Mouse (Mus musculus) megakaryocyte, embryonic 14.5 days (primary cell): ENCODE results near the gene Cxcl2. TPM values are rescaled to one million over a fixed set of nuclear protein-coding genes. Genes with fewer than 3 reads are reported as not detected.

Experiments used
- H3K27me3 ChIP-seq: replicated peaks from 2 replicates; pipeline ENCODE3; 2012; ENCODE audit warnings: inconsistent platforms
- H3K36me3 ChIP-seq: replicated peaks from 2 replicates; pipeline ENCODE3; 2012; ENCODE audit warnings: low read length, inconsistent platforms, mixed read lengths
- H3K4me1 ChIP-seq: 2 replicates; pipeline ENCODE4 v1.6.1; 2012; ENCODE audit warnings: inconsistent platforms
- H3K4me3 ChIP-seq: replicated peaks from 2 replicates; pipeline ENCODE3; 2012; ENCODE audit warnings: moderate library complexity, mild to moderate bottlenecking, inconsistent platforms
- H3K9me3 ChIP-seq: 2 replicates; pipeline ENCODE4 v1.6.1; 2012; ENCODE audit warnings: inconsistent platforms
- FLI1 ChIP-seq: IDR thresholded peaks from 2 replicates; pipeline ENCODE4 v1.6.1; 2012; ENCODE audit warnings: low read length, inconsistent platforms, mixed read lengths
- GATA1 ChIP-seq: IDR thresholded peaks from 3 replicates; pipeline ENCODE4 v1.6.1; 2012; ENCODE audit warnings: mixed read lengths, low read length, inconsistent platforms, borderline replicate concordance
- polyA plus RNA-seq: library from polyadenylated mRNA; stranded (reverse); fragments of >175 nt; gene quantifications from 2 replicates; pipeline ENCODE4 v1.2.3, GENCODE M21; 2012; ENCODE audit warnings: low replicate concordance; ENCODE audit not compliant: insufficient read depth

The Cxcl2 gene
- polyA plus RNA-seq, 1 experiment = 32.2 TPM

DNA sequence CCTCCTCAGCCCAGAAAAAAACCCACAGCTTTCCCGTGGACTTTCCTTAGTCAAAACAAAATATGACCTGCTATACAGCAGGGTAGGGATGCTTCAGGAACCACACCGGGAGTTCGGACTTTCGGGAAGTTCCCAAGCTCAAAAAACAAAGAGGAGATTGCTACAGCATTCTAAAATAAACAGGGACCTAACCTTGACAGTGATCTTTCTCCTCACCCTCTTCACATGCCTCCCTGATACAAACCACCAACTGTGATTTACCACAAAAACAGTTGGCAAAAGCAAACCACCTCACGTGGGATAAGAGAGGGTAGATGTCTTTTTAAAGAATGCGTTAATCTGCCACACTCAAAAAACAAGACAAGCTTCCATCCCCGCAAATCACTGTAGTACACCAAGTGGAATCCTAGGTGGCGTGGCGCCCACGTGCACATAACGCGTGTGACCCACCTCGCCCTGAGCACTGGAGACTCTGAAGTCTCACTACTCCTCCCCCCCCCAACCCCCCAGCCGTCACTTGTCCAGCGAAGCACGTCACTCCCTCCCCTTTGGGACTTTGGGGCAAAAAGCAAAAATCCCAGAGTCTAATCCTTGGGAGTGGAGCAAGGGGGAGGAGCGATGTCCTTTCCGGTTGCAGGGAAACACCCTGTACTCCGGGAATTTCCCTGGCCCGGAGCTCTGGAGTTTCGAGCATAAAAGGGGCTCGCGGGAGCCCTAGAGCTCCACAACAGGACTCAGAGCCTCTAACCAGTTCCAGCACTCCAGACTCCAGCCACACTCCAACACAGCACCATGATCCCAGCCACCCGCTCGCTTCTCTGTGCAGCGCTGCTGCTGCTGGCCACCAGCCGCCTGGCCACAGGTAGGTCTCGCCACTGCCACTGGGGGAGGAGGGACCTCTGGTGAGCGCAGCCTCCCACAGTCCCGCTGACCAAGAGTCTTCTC, 12.9 kb upstream of the Cxcl2 start, which contains the start of gene Cxcl1:
Gene Cxcl1, plus strand, starts transcription at position 723 of the 945 bp plus-strand sequence.
- Histone ChIP-seq H3K4me1 (peaks cover 22% of the 10 kb centered on the region), H3K36me3 (no peaks in the 10 kb centered on the region), H3K4me3 (peak within 1 kb of the TSS; percentile 88), H3K27me3 (peaks cover 29% of the 10 kb centered on the region), H3K9me3 (no peaks in the 10 kb centered on the region)
- TF ChIP-seq GATA1 = no peak
- TF ChIP-seq FLI1 = no peak

DNA sequence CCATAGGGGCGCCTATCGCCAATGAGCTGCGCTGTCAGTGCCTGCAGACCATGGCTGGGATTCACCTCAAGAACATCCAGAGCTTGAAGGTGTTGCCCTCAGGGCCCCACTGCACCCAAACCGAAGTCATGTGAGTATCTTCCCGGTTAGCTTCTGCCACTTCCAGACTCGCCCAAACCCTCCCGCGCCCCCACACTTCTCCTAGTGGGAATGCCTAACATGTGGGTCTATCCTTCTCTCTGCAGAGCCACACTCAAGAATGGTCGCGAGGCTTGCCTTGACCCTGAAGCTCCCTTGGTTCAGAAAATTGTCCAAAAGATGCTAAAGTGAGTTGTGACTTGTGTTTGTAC, 12.2 kb upstream of the Cxcl2 start:
- Histone ChIP-seq H3K4me1 (peaks cover 15% of the 10 kb centered on the region), H3K4me3 (peak overlapping the region; percentile 88)
- TF ChIP-seq GATA1 = no peak
- TF ChIP-seq FLI1 = no peak

DNA sequence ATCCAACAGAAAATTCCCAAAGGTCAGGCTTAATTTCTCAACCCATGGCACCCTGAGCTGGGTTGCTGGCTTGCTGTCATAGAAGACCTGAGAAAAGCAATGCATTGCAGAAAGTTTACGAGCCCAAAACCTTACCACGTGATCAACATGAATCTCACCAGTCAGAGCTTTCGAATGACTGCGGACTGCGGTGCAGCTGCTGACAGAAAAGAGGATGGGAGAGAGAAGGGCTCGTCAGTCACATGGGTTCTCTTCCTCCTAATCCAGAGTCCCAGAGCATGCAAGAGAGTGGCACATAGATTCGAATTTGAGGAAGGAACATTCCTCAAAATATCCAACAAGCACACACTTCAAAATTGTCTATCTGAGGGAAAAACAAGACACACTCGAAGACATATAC, 9.4 kb upstream of the Cxcl2 start:
- Histone ChIP-seq H3K9me3 (no peaks in the 10 kb centered on the region), H3K36me3 (no peaks in the 10 kb centered on the region), H3K27me3 (peaks cover 25% of the 10 kb centered on the region), H3K4me1 (peaks cover 18% of the 10 kb centered on the region), H3K4me3 (no peak overlapping the region)
- no peak for TF ChIP-seq FLI1
- no peak for TF ChIP-seq GATA1

More for the DNA sequence above, 12.2 kb upstream of the Cxcl2 start:
- Histone ChIP-seq H3K36me3 (no peaks in the 10 kb centered on the region), H3K9me3 (no peaks in the 10 kb centered on the region), H3K27me3 (peaks cover 29% of the 10 kb centered on the region)

DNA sequence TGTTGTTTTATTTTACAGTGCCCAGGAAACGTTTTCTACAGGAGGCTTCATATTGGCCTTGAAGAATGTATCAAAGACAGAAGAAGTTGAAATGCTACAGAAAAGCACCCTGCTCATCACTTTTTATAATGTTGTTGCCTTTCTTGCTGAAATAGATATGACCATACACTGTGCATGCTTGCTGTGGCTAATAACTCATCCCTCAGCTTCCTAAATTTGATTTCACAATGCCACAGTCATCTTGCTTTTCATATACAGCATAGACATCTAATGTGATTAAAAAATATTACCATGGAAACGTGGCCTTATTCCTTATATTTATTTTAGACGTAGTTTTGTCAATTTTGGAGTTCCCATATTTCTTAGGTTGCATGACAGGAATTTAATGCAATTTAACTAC, 6.2 kb upstream of the Cxcl2 start:
- TF ChIP-seq GATA1 = no peak
- Histone ChIP-seq H3K27me3 (peaks cover 2% of the 10 kb centered on the region), H3K4me1 (peaks cover 25% of the 10 kb centered on the region), H3K36me3 (no peaks in the 10 kb centered on the region), H3K4me3 (no peak overlapping the region), H3K9me3 (no peaks in the 10 kb centered on the region)

DNA sequence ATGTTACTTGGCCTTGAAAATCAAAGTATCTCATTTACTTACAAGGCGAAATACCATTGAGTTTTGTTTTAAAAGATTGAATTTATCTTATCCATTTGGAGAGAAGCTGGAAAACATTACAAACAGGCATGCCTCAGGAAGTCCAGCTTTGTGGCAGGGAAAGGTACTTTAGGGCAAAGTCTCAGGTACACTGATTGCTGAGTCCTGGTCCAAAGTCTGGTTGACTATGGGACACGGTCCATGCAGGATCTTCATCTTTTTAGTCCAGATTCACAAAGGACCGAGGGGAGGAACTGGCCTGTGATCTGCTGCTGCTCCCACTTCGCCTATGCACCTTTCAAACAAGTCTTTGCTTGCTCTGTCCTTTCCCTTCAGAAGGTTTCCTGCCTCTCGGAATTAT, 4.4 kb upstream of the Cxcl2 start:
- Histone ChIP-seq H3K4me3 (no peak overlapping the region), H3K9me3 (no peaks in the 10 kb centered on the region), H3K4me1 (peaks cover 43% of the 10 kb centered on the region), H3K36me3 (no peaks in the 10 kb centered on the region), H3K27me3 (peaks cover 6% of the 10 kb centered on the region)
- TF ChIP-seq GATA1 = no peak
- TF ChIP-seq FLI1 = no peak

DNA sequence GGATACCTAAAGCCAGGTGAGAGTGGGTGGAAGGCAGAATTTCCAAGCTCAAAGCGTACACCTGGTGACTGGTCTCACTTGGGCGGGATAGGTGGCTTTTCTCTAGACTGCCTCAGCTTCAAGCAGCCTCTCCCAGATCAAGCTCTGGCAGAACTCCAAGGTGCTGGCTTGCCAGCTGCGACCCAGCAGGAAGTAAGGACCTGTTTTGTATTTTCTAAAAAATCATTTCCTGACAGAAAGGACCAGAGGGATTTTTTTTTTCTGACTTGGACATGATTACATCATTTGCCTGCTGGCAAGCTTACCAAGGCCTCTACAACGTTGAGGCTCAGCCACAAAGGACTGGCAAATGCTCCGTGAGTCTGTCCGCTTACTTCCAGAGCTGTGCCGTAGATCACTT, 3.5 kb upstream of the Cxcl2 start:
- H3K4me1 ChIP-seq = peaks cover 43% of the 10 kb centered on the region
- no peak for TF ChIP-seq FLI1
- TF ChIP-seq GATA1 = no peak
- no peaks in the 10 kb centered on the region for H3K36me3 ChIP-seq

DNA sequence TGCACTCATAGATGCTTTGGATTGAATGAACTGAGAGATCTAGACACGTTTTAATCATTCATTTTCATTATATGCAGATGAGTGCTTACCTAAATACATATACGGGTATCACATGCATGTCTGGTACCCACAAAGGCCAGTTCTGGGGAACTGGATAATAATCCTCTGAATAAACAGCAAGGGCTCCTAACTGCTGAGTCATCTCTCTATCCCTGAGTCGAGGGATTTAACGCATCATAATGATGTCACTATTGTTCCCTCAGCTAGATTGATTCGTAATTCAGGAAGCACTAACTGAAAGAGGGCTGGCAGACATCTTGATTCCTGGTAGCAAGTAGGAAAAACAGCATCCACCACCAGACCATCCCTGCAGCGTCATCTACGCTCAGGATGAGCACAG, 3.0 kb upstream of the Cxcl2 start:
- Histone ChIP-seq H3K9me3 (no peaks in the 10 kb centered on the region), H3K27me3 (peaks cover 9% of the 10 kb centered on the region), H3K36me3 (no peaks in the 10 kb centered on the region), H3K4me3 (no peak overlapping the region), H3K4me1 (peaks cover 43% of the 10 kb centered on the region)
- TF ChIP-seq GATA1 = no peak
- no peak for TF ChIP-seq FLI1

More for the DNA sequence above, 3.5 kb upstream of the Cxcl2 start:
- H3K27me3 ChIP-seq = peaks cover 9% of the 10 kb centered on the region
- H3K4me3 ChIP-seq = no peak overlapping the region
- H3K9me3 ChIP-seq = no peaks in the 10 kb centered on the region

DNA sequence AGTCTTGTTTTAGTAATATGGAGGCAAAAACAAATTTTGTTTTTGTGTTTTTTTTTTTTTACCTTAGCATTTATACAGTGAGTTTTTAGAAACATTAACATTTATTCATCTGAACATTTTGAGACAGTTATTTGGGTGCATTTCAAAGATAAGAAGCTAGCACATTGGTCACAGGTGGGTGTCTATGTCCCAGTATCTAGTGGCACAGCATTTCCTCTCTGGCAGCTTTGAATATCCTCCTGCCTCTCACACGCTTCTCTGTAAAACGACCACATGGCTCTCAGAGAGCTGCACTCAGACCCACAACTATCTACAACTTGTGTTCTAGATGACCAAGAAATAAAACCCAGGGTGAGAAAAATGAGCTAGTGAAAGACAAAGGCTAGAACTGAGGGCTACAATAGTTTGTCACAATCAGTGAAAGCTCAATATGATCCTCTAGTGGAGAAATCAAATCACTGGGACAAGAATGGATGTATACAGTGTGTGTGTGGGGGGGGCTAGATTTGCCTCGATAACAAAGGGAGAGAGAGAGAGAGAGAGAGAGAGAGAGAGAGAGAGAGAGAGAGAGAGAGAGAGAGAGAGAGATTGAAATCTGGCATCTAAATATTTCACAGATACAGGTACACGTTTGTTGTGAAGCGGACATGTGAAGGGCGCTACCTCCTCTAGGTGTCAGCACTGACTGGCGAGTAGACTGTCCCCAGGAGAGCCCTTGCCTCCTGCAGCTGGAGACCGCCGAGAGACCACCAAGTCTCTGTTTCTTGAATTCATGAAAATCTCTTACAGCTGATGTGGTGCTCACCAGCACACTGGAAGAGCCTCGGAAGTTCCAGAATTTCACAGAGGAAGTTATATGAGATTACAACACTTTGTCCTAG, 1.1 kb upstream of the Cxcl2 start:
- Histone ChIP-seq H3K4me1 (peaks cover 40% of the 10 kb centered on the region), H3K4me3 (peak overlapping the region; percentile 88), H3K9me3 (no peaks in the 10 kb centered on the region), H3K27me3 (peaks cover 9% of the 10 kb centered on the region), H3K36me3 (no peaks in the 10 kb centered on the region)
- TF ChIP-seq GATA1 = no peak

DNA sequence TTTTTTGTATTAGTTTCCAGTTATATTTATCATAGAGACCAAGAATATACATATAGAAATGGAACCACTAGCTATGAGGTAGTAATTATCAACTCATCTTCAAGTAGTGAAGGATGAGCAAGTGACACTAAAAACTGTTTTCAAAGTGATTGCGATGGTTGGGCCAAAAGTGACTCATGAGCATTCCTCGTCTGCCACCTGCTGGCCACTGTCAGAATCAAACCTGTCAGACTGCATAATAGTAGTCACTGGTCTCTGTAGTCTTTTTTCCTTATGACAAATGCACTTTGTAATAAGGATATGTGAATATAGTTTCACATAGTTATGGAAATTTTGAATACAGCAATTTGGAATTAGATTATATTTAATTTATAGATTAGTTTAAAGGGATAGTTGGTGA, 5.3 kb downstream of the Cxcl2 start:
- TF ChIP-seq GATA1 (no peak), FLI1 (no peak)

DNA sequence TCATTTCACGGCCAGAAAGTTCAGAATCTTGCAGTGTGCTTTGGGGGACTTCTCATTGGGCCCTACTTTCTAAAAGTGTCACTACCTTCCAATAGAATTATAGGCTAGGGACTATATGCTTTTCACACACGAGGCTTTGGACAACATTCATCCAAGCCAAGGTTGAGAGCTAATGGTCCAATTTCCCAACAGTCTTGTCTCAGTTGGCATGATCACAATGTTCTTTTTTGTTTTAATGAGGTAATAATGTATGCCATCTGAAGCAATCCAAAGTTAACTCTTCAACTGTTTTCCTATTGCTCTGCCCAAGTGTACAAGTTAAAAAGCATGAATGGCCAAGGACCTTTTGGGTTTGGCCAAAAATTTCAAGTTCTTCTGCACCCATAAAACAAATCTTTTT, 15.8 kb downstream of the Cxcl2 start:
- Histone ChIP-seq H3K9me3 (no peaks in the 10 kb centered on the region), H3K27me3 (no peaks in the 10 kb centered on the region), H3K4me1 (no peaks in the 10 kb centered on the region), H3K36me3 (no peaks in the 10 kb centered on the region), H3K4me3 (no peak overlapping the region)
- TF ChIP-seq GATA1 (no peak), FLI1 (no peak)

More for the DNA sequence above, 5.3 kb downstream of the Cxcl2 start:
- H3K27me3 ChIP-seq = peaks cover 5% of the 10 kb centered on the region
- H3K4me3 ChIP-seq = no peak overlapping the region
- H3K9me3 ChIP-seq = no peaks in the 10 kb centered on the region
- H3K36me3 ChIP-seq = no peaks in the 10 kb centered on the region
- H3K4me1 ChIP-seq = peaks cover 5% of the 10 kb centered on the region
